Mouse (Mus musculus): ENCODE measurements at regions not wholly inside any gene's neighbourhood (a gene's known extent, or its start where the extent isn't known, plus 50 kb on each side); places are given as distances from the start of the nearest gene placed in this dataset.

DNA sequence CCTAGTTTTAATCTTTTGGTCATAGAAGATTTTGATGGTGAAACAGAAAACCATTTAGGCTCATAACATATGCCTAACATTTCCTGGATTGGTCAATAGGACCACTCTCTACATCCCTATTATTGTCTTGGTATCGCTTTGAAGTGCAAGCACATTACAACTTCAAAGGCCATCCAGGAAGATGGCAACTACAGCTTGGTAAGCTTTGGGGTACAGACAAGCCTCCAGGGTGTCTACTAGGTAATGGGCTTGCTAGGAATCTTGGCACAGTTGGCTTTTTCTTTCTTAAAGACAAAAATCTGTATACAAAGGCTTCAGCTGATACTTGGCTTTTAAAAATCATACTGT, 90.8 kb downstream of the Brms1l start:
- no peak for TF ChIP-seq CTCF (IDR thresholded peaks at IDR 0.05; ENCODE audit: extremely low read depth, insufficient read length, insufficient replicate concordance, low read depth, low read length)
- no peak for TF ChIP-seq POLR2A (IDR thresholded peaks at IDR 0.05; ENCODE audit: low read depth, low read length)

All from small intestine, adult 2 months (tissue).